Mouse (Mus musculus) CH12F3 (cell line): Measurements from ENCODE around the gene Capg.

Source experiments
- in situ Hi-C: fragments of 300-500 bp; cut with MboI; formaldehyde crosslinking; loops from 2 replicates; pipeline ENCODE4 v1.14.3; 2020; ENCODE audit warnings: low sequenced_read_pairs

Gene Capg

DNA sequence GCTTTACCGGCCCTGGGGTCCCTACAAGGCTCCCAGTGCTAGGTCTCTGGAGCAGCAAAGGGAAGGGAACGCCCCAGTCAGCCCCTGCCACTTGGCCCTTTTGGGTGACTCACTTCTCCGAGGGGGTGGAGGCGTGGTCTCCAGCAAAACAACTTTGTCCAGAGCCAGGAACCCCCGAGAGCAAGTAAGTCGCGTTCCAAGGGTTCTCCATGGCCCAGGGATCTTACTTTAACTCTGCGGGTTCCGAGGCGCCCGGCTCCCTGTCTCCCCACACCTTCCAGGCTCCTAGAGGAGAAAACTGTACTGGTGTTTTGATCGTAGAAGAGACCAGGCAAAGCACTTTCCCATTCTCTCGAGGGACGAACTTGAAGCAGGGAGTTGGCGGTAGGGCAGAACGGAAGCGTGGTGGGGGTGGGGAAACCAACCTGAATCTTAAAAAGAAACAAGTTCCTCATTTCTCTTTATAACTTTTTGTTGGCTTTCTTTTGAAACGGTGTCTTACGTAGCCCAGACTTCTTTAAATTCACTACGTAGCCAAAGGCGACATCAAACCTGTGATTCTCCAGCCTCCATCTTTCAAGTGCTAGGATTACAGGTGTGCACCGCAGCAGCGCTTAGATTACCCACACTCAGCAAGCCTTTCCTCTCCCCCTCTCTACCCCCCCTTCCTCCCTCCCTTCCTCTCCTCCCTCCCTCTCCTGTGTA lies at the start of gene Capg:
Gene Capg, plus strand, starts transcription at position 109 of the 705 bp plus-strand sequence.
- in situ Hi-C loops, result no loop called here

- in situ Hi-C loops, result no loop called here
Observed at GRCm38 (mm10) chr6:72498950-72499349, 45.2 kb upstream of the Capg start.

DNA sequence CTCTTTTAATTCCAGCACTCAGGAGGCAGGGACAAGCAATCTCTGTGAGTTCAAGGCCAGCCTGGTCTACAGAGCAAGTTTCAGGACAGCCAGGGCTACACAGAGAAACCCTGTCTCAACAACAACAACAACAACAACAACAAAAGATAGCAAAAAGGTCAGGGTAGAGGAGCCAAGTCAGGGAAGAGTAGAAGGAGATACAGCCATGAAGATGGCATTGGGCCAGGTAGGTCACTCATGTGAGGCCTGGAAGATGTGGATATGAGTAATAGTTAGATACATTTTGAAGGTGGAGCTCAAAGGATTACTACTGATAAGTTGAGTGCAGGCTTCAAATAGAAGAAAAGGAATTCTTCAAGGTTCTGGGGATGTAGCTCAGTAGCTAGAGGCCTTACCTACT lies 40.9 kb upstream of the Capg start:
- in situ Hi-C loops, result no loop called here

DNA sequence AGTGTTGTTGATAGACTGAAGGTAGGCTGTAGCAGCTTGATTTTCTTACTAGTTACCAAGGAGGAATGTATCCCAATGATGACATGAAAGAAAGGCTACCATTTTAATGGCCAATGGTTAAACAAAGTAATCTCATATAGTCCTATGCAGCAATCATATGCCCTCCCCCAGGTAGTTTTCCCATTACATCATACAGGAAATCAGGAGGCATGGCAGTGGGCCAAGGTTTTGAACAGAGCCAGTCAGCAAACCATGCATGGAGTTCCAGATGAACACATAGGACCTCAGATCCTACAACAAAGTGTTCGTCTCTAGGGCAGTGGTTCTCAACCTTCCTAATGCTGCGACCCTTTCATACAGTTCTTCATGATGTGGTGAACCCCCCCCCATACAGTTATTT lies 40.3 kb upstream of the Capg start:
- in situ Hi-C loops, result no loop called here

- in situ Hi-C loops, result no loop called here
Observed at GRCm38 (mm10) chr6:72506104-72506503, 38.1 kb upstream of the Capg start.

- in situ Hi-C loops, result no loop called here
Observed at GRCm38 (mm10) chr6:72508596-72508995, 35.6 kb upstream of the Capg start.

- in situ Hi-C loops, result no loop called here
Observed at GRCm38 (mm10) chr6:72509872-72510435, 34.2 kb upstream of the Capg start.

DNA sequence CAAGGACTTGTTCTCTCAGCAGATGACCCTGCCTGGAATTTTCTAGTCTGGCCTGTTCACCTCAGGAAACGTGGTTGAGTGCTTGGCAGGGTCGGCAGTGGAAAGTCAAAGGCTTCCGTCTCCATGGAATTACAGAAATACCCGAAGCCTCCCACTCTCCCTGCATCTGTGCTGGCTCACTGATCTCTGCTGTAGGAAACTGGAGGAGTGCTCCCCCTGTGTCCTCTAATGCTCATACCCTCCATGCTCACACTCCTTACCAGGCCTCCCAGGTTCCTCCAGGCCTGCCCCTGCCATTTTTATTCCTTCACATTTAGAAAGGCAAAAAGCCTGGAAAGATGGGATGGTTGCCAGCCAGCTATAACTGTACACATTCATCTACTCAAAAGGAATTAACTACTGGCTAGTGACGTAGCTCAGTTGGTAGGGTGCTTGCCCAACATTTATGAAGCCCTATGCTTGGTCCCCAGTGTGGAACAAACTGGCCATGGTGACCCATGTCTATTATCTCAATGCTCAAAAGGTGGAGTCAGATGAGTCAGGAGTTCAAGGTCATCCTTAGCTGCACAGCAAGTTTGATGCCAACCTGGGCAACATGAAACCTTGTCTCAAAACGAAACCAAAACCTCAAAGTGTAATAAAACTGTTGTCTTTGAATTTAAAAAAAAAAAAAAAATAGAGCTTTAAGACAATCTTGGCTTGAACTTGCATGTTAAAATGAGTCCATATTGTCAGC lies 33.3 kb upstream of the Capg start:
- in situ Hi-C loops, result no loop called here

DNA sequence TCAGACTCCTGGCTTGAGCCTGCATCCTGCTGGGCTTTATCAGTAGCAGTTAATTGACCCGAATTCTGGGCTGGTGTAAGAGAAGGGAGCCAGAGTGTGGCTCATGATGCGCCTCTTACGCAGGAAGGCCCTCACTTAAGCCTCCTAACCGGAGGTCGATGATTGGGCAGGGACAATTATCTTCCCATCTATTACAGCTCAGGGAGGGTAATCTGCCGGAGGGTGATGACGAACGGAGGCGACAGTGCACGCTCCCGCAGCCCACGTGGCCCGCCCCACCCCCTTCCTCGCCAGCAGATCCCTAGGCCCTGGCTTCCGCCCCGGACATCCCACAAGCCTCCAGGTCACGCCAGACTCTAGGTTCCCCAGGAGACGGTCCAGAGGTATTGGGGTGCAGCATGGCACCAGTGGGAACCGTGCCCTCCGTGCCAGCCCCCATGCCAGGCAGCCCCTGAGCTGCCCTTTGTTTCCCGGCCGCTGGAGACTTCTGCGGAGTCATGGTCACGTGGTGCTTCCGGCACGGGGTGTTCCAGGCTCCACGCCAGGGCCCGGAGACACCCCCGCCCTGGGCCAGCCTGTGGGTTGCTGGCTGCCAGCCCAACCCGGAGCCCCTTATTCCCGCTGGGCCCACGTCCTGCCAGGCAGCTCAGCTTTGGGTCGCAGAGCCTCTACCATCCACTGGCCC lies 31.7 kb upstream of the Capg start:
- in situ Hi-C loops, result no loop called here

DNA sequence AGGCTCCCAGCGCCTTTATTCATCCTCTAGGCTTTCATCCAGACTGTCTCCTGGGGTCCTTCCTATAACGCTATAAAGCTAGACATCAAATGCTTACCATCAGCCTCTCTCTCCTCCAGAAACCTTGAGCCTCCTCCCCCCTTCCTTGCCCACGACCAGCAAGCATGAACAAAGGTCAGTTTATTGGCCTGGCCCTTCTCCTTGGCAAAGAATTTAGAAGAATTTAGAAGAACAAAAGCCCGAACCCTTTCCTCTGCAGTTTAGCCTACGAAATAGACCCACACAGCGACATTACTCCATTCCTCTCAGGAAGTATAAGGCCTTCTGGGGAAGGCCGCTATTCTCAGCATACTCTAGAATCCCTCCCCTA lies 31.1 kb upstream of the Capg start:
- in situ Hi-C loops, result no loop called here

GRCm38 (mm10) chr6:72515644-72516043 lies 28.5 kb upstream of the Capg start:
- in situ Hi-C loops, result no loop called here

GRCm38 (mm10) chr6:72518842-72519241 lies 25.3 kb upstream of the Capg start:
- in situ Hi-C loops, result no loop called here

DNA sequence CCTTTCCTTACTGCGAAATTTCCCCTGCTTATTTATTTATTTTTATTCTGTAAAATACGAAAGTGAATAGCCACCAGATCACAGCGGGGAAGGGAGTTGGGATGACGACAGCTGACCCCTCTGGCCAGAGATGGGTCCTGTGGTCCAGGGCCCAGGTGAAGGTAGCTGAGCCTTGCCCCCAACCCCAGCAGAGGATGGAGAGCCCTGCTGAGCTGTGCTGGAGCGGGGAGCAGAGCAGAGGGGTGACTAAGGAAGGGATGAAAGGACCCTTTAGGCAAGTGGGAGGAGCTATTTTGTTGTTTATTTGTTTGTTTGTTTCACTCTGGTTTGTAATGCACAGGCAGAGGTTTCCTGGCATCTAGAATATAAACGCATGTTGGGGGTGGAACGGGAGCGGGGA lies 24.9 kb upstream of the Capg start:
- in situ Hi-C loops, result no loop called here

GRCm38 (mm10) chr6:72519892-72520663 lies 24.1 kb upstream of the Capg start:
- in situ Hi-C loops, result no loop called here

DNA sequence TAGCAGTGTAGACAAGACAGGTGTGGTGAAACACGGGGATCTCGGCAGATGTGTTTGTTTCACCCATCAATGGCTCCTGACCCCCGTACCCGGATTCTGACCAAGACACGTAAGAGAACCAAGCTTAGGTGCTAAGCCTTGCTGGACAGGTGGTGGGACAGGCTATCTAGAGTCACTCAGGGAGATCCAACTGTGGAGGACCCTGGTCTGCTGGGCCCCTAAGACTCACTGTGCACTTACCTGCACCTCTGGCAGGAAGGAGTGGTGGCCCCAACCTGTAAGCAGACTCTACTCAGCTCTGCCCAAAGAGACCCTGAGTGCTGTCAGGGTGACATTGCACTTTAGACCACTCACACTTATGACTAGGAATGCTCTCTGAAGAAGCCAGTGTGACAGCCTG lies 23.3 kb upstream of the Capg start:
- in situ Hi-C loops, result no loop called here

DNA sequence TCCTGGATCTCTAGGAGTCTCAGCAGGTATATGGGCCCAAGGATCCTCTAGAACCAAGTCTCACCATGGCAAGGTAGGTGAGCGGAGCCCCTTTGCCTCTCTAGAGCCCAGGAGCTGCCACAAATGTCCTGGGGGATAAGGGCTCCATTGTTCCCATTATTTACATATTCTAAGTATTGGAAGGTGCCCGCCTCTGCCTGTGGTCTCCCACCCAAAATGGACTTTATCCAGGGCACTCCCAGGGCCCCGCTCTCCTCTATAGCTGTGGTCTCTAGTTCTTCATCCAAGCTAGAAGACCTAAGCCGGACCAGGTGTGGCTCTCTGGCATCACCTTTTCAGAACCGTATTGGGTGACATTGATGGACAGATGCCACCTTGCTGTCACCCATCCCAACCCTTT lies 22.6 kb upstream of the Capg start, which contains the start of gene Sh2d6:
Gene Sh2d6, minus strand, starts transcription at position 101 of the 400 bp plus-strand sequence.
- in situ Hi-C loops, result no loop called here

GRCm38 (mm10) chr6:72522288-72522687 lies 21.9 kb upstream of the Capg start:
- in situ Hi-C loops, result no loop called here

- in situ Hi-C loops, result no loop called here
Observed at GRCm38 (mm10) chr6:72523222-72523621, 21.0 kb upstream of the Capg start.

DNA sequence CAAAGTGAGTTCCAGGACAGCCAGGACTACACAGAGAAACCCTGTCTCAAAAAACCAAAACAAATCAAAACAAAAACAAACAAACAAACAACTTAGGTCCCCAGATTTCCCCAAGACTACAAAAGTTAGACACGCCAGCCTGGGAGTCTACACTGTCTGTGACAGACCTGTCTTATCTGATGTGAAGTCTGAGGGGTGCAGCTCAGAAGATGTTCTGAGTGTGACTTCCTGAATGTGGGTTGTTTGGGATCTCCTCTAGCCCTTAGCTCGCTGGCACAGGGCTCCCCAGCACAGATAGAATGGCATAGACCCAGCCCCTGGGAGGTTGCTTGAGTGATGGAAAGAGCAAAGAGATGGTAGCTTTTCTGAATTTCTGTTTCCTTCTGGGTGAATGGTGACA lies 20.0 kb upstream of the Capg start:
- in situ Hi-C loops, result no loop called here

DNA sequence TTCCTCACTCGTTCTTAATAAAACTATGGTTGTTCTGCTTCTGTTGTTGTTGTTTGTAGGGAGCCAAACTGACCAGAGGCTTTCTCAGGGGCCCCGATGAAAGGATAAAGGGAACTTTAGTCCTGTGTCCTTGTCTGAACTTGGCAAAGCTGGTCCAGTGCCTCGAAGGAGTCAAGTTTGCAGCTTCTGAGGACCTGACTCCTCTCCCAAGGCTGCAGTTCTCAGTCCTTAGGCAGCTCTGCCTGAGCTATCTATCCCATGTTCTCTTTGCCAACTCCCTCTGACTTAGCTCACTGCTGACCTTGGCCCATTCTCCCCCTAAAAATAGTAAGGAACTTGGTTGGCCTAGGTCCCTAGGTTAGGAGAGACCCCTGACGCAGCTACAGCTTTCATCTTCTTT lies 17.1 kb upstream of the Capg start:
- in situ Hi-C loops, result loop anchor here (5.0 kb wide), 1 partner anchor 100 kb away; no protein-coding TSS in a partner anchor
